Mouse (Mus musculus): Measurements from ENCODE around the gene Cemip. TPM values are rescaled to one million over a fixed set of nuclear protein-coding genes. Genes with fewer than 3 reads are reported as not detected.

Gene Cemip
- total and polyA plus RNA-seq, 2 experiments from 2014 or later, result 0.60 to 8.2 TPM

- DNase-seq (ENCODE audit: low spot score) (no peak), ATAC-seq (ENCODE audit: low FRiP score) (no peak)
- Histone ChIP-seq H3K27ac (ENCODE audit: low read depth, low read length) (no peak overlapping the region), H3K4me2 (ENCODE audit: low read depth, low read length, poor library complexity, severe bottlenecking) (no peak overlapping the region), H3K9ac (replicated peaks; ENCODE audit: low read length, poor library complexity, severe bottlenecking) (no peak overlapping the region), H3K4me3 (ENCODE audit: low read depth, low read length) (no peak overlapping the region), H3K36me3 (ENCODE audit: insufficient read depth, low read length) (no peaks in the 10 kb centered on the region), H3K4me1 (ENCODE audit: insufficient read depth, low read length) (no peaks in the 10 kb centered on the region), H3K9me3 (ENCODE audit: low read length) (no peaks in the 10 kb centered on the region), H3K27me3 (ENCODE audit: insufficient read depth, low read length) (no peaks in the 10 kb centered on the region)
- 85% methylated on average over 3 of the region's 3 CpGs for WGBS
- TF ChIP-seq CTCF (IDR thresholded peaks at IDR 0.05), result no peak
These were observed 12.4 kb downstream of the Cemip start for GRCm38 (mm10) chr7:84073856-84074255.

DNA sequence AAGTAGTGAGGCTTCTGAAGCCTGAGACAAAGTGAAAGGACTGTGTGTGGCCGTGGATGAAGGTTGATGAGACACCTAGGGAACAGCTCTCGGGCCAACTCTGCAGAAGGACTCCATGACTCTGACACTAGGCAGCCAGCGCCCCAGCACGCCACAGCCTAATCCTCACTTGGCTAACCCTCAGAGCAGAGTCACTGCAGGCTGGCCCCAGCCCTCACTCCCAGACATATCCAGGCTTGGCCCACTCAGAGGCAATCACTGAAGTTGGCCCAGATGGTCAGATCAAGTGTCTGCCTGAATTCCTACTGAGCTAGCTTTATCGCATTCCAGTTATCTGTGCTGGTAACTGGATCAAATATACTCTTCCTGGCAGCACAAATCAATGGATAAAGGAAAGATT, 17.4 kb downstream of the Cemip start:
- ATAC-seq (ENCODE audit: low FRiP score) (no peak), DNase-seq (ENCODE audit: low spot score) (peak; percentile 49)
- no peak overlapping the region for H3K4me3 ChIP-seq (ENCODE audit: low read depth, low read length)
- no peaks in the 10 kb centered on the region for H3K9me3 ChIP-seq (ENCODE audit: low read length)
- H3K27ac ChIP-seq (ENCODE audit: low read depth, low read length), result no peak overlapping the region
- H3K9ac ChIP-seq (replicated peaks; ENCODE audit: low read length, poor library complexity, severe bottlenecking), result no peak overlapping the region
- no peak for TF ChIP-seq CTCF (IDR thresholded peaks at IDR 0.05)
- WGBS, result 66% methylated on average over 5 of the region's 5 CpGs
- H3K36me3 ChIP-seq (ENCODE audit: insufficient read depth, low read length), result no peaks in the 10 kb centered on the region
- no peaks in the 10 kb centered on the region for H3K4me1 ChIP-seq (ENCODE audit: insufficient read depth, low read length)
- no peak overlapping the region for H3K4me2 ChIP-seq (ENCODE audit: low read depth, low read length, poor library complexity, severe bottlenecking)
- H3K27me3 ChIP-seq (ENCODE audit: insufficient read depth, low read length), result no peaks in the 10 kb centered on the region

DNA sequence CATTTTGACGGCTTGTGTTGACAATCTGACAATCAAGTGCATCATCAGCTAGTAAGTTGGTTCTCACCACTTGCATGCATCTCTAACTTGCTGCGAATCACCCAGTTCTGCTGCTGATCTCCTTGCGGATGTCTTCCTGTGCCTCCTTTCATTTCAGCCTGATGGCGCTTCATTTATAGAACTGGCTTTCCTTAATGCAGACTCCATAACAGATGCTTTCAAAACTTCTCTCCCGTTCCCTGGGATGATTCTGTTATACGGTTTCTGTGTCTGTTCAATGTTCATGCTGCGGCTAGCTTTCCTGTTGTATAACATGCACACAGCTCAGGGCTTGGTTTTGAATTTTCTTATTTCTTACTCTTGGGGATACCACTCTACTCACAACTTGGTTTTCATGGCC, 26.5 kb downstream of the Cemip start:
- DNase-seq (ENCODE audit: low spot score), result no peak
- Histone ChIP-seq H3K4me3 (ENCODE audit: low read depth, low read length) (no peak overlapping the region), H3K9ac (replicated peaks; ENCODE audit: low read length, poor library complexity, severe bottlenecking) (no peak overlapping the region), H3K4me2 (ENCODE audit: low read depth, low read length, poor library complexity, severe bottlenecking) (no peak overlapping the region), H3K36me3 (ENCODE audit: insufficient read depth, low read length) (no peaks in the 10 kb centered on the region), H3K4me1 (ENCODE audit: insufficient read depth, low read length) (no peaks in the 10 kb centered on the region), H3K27ac (ENCODE audit: low read depth, low read length) (no peak overlapping the region), H3K9me3 (ENCODE audit: low read length) (no peaks in the 10 kb centered on the region), H3K27me3 (ENCODE audit: insufficient read depth, low read length) (no peaks in the 10 kb centered on the region)
- ATAC-seq (ENCODE audit: low FRiP score), result no peak
- WGBS, result 91% methylated on average over 7 of the region's 7 CpGs
- TF ChIP-seq CTCF (IDR thresholded peaks at IDR 0.05), result no peak

GRCm38 (mm10) chr7:84055961-84056629, 30.2 kb downstream of the Cemip start:
- H3K9ac ChIP-seq (replicated peaks; ENCODE audit: low read length, poor library complexity, severe bottlenecking), result no peak overlapping the region
- H3K4me3 ChIP-seq (ENCODE audit: low read depth, low read length), result no peak overlapping the region
- H3K4me2 ChIP-seq (ENCODE audit: low read depth, low read length, poor library complexity, severe bottlenecking), result no peak overlapping the region
- H3K36me3 ChIP-seq (ENCODE audit: insufficient read depth, low read length), result no peaks in the 10 kb centered on the region
- no peaks in the 10 kb centered on the region for H3K4me1 ChIP-seq (ENCODE audit: insufficient read depth, low read length)
- 75% methylated on average over 7 of the region's 7 CpGs for WGBS
- no peak overlapping the region for H3K27ac ChIP-seq (ENCODE audit: low read depth, low read length)
- no peaks in the 10 kb centered on the region for H3K9me3 ChIP-seq (ENCODE audit: low read length)
- DNase-seq (ENCODE audit: low spot score) (peak; percentile 46), ATAC-seq (ENCODE audit: low FRiP score) (no peak)
- no peak for TF ChIP-seq CTCF (IDR thresholded peaks at IDR 0.05)
- H3K27me3 ChIP-seq (ENCODE audit: insufficient read depth, low read length), result no peaks in the 10 kb centered on the region

DNA sequence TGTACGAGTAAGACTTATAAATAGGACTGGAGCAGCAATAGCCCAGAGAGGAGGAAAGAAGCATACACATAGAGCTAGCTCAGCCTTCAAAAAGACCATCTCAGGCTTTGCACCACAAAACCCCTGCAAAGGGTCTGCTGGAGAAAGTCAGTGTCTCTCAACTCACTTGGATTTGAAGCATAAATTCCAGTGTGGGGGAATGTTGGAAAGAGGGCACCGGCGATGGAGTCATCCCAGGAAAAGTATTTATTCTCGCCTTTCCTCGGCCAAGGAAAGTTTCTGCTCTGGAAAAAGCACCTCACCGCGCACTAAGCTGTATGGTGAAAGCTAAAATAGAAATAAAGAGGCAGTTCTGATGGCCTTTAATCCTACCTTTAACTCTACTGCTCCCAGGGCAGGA, 32.4 kb downstream of the Cemip start:
- no peaks in the 10 kb centered on the region for H3K27me3 ChIP-seq (ENCODE audit: insufficient read depth, low read length)
- H3K9me3 ChIP-seq (ENCODE audit: low read length), result no peaks in the 10 kb centered on the region
- H3K9ac ChIP-seq (replicated peaks; ENCODE audit: low read length, poor library complexity, severe bottlenecking), result no peak overlapping the region
- DNase-seq (ENCODE audit: low spot score), result no peak
- no peaks in the 10 kb centered on the region for H3K36me3 ChIP-seq (ENCODE audit: insufficient read depth, low read length)
- no peak for TF ChIP-seq CTCF (IDR thresholded peaks at IDR 0.05)
- H3K4me3 ChIP-seq (ENCODE audit: low read depth, low read length), result no peak overlapping the region
- ATAC-seq (ENCODE audit: low FRiP score), result no peak
- H3K4me1 ChIP-seq (ENCODE audit: insufficient read depth, low read length), result no peaks in the 10 kb centered on the region
- WGBS, result 85% methylated on average over 7 of the region's 7 CpGs
- no peak overlapping the region for H3K4me2 ChIP-seq (ENCODE audit: low read depth, low read length, poor library complexity, severe bottlenecking)
- no peak overlapping the region for H3K27ac ChIP-seq (ENCODE audit: low read depth, low read length)

DNA sequence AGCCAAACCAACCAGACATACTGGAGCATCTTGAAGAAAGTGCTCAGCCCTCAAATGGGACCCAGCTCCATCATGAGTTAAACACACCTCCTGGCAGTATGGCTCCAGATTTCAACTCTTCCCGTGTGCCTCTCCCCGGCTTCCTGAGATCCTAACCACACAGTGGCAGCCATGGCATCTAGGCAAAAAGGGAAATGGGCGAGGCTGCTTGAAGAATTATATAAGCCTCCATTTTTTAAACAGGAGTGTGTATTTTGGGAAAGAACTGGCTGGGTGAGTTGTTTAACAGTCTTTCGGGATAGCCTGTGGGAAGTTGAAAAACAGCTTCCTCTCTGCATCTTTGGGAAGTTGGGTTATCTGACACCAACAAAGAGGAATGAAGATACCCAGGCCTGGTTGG, 34.9 kb downstream of the Cemip start:
- no peaks in the 10 kb centered on the region for H3K9me3 ChIP-seq (ENCODE audit: low read length)
- ATAC-seq (ENCODE audit: low FRiP score), result no peak

More for the DNA sequence above, 34.9 kb downstream of the Cemip start:
- Histone ChIP-seq H3K9ac (replicated peaks; ENCODE audit: low read length, poor library complexity, severe bottlenecking) (no peak overlapping the region), H3K36me3 (ENCODE audit: insufficient read depth, low read length) (no peaks in the 10 kb centered on the region), H3K4me2 (ENCODE audit: low read depth, low read length, poor library complexity, severe bottlenecking) (no peak overlapping the region), H3K27me3 (ENCODE audit: insufficient read depth, low read length) (no peaks in the 10 kb centered on the region), H3K4me1 (ENCODE audit: insufficient read depth, low read length) (no peaks in the 10 kb centered on the region), H3K27ac (ENCODE audit: low read depth, low read length) (no peak overlapping the region), H3K4me3 (ENCODE audit: low read depth, low read length) (no peak overlapping the region)
- no peak for TF ChIP-seq CTCF (IDR thresholded peaks at IDR 0.05)
- no peak for DNase-seq (ENCODE audit: low spot score)
- 91% methylated on average over 4 of the region's 4 CpGs for WGBS

Measured in midbrain, postnatal 0 days (tissue).